Mouse (Mus musculus) limb, embryonic 14.5 days (tissue): ENCODE results near the gene Minpp1. TPM values are rescaled to one million over a fixed set of nuclear protein-coding genes. Genes with fewer than 3 reads are reported as not detected.

Source experiments
- ATAC-seq: fragments of 200-750 bp; cut with Nextera tagmentation; 2 replicates; pipeline ENCODE4 v1.8.0; 2017; ENCODE audit warnings: low read depth, moderate number of reproducible peaks, moderate TSS enrichment; ENCODE audit not compliant: low FRiP score
- DNase-seq: peaks from one replicate; pipeline ENCODE4 v3.0.0-alpha.2; 2015; ENCODE audit warnings: low spot score
- H3K27ac ChIP-seq: fragments of 300-500 bp; sonication (generic); replicated peaks from 2 replicates; pipeline ENCODE4 v1.5.1; 2014; ENCODE audit warnings: low read depth, mild to moderate bottlenecking, low read length, moderate library complexity, mixed read lengths
- H3K27me3 ChIP-seq: fragments of 300-500 bp; sonication (generic); 2 replicates; pipeline ENCODE4 v1.6.1; 2014; ENCODE audit warnings: low read length, mixed read lengths; ENCODE audit not compliant: control insufficient read depth, insufficient read depth
- H3K36me3 ChIP-seq: fragments of 300-500 bp; sonication (generic); 2 replicates; pipeline ENCODE4 v1.6.1; 2014; ENCODE audit warnings: mild to moderate bottlenecking, low read length, moderate library complexity, mixed read lengths; ENCODE audit not compliant: control insufficient read depth, insufficient read depth
- H3K4me1 ChIP-seq: fragments of 300-500 bp; sonication (generic); 2 replicates; pipeline ENCODE4 v1.6.1; 2014; ENCODE audit warnings: antibody characterized with exemption, low read length, mixed read lengths; ENCODE audit not compliant: control insufficient read depth, insufficient read depth
- H3K4me2 ChIP-seq: fragments of 300-500 bp; sonication (generic); replicated peaks from 2 replicates; pipeline ENCODE4 v1.6.1; 2014; ENCODE audit warnings: low read depth, mild to moderate bottlenecking, low read length, moderate library complexity; ENCODE audit not compliant: severe bottlenecking
- H3K4me3 ChIP-seq: fragments of 300-500 bp; sonication (generic); replicated peaks from 2 replicates; pipeline ENCODE4 v1.5.1; 2014; ENCODE audit warnings: low read length
- H3K9ac ChIP-seq: fragments of 300-500 bp; sonication (generic); 2 replicates; pipeline ENCODE4 v1.6.1; 2014; ENCODE audit warnings: mild to moderate bottlenecking, low read depth, low read length, moderate library complexity; ENCODE audit not compliant: severe bottlenecking
- H3K9me3 ChIP-seq: fragments of 300-500 bp; sonication (generic); 2 replicates; pipeline ENCODE4 v1.6.1; 2016; ENCODE audit warnings: low read length; ENCODE audit not compliant: control insufficient read depth
- POLR2A ChIP-seq: fragments of 200-500 bp; IDR thresholded peaks from 2 replicates; pipeline ENCODE4 v1.8.0; 2012; ENCODE audit warnings: inconsistent platforms, mild to moderate bottlenecking, moderate library complexity, borderline replicate concordance; ENCODE audit not compliant: insufficient read depth, insufficient read length; ENCODE audit errors: extremely low read depth
- WGBS: fragments of 180-500 bp; shearing (Covaris S2); extraction: QIAGEN DNeasy Blood & Tissue Kit; methylation state at CpG from one replicate; pipeline ENCODE4 v1.1.7; 2014; 5-methylcytosine and 5-hydroxymethylcytosine counted together
- polyA plus RNA-seq, 2 experiments: library from polyadenylated mRNA; depleted of rRNA in 1 of 2; stranded (reverse) in 1 of 2; unstranded in 1 of 2; fragments of >200 nt; fragmentation: Nextera tagmentation in 1 of 2; extraction: Ambion mirVana in 1 of 2; gene quantifications; 2 replicates each; pipeline versions ENCODE4 v1.2.1 to v1.2.3; 2012 to 2014

Gene Minpp1
- polyA plus RNA-seq, 2 experiments, result 40.8 to 64.8 TPM

- no peak overlapping the region for H3K4me2 ChIP-seq
- no peak overlapping the region for H3K4me3 ChIP-seq
- H3K36me3 ChIP-seq, result no peaks in the 10 kb centered on the region
- WGBS, result 70% methylated on average over 3 of the region's 3 CpGs
- H3K9me3 ChIP-seq, result no peaks in the 10 kb centered on the region
- TF ChIP-seq POLR2A, result no peak
- H3K4me1 ChIP-seq, result peaks cover 10% of the 10 kb centered on the region
- ATAC-seq (no peak), DNase-seq (no peak)
- H3K27me3 ChIP-seq, result no peaks in the 10 kb centered on the region
- H3K27ac ChIP-seq, result no peak overlapping the region
- H3K9ac ChIP-seq, result no peak overlapping the region
Observed at GRCm38 (mm10) chr19:32528723-32529122, 43.2 kb downstream of the Minpp1 start.

GRCm38 (mm10) chr19:32529252-32529942, 43.8 kb downstream of the Minpp1 start:
- Histone ChIP-seq H3K4me3 (no peak overlapping the region), H3K27me3 (no peaks in the 10 kb centered on the region), H3K9me3 (no peaks in the 10 kb centered on the region), H3K9ac (no peak overlapping the region), H3K4me2 (no peak overlapping the region), H3K36me3 (no peaks in the 10 kb centered on the region), H3K27ac (no peak overlapping the region), H3K4me1 (peaks cover 3% of the 10 kb centered on the region)
- no peak for TF ChIP-seq POLR2A
- WGBS, result 84% methylated on average over 11 of the region's 11 CpGs
- ATAC-seq (no peak), DNase-seq (no peak)

GRCm38 (mm10) chr19:32530296-32530695, 44.7 kb downstream of the Minpp1 start:
- no peak for TF ChIP-seq POLR2A
- 75% methylated on average over 7 of the region's 7 CpGs for WGBS
- H3K4me2 ChIP-seq, result no peak overlapping the region
- no peak overlapping the region for H3K4me3 ChIP-seq
- H3K4me1 ChIP-seq, result no peaks in the 10 kb centered on the region
- H3K9ac ChIP-seq, result no peak overlapping the region
- DNase-seq (no peak), ATAC-seq (no peak)
- H3K36me3 ChIP-seq, result no peaks in the 10 kb centered on the region
- no peak overlapping the region for H3K27ac ChIP-seq
- H3K27me3 ChIP-seq, result no peaks in the 10 kb centered on the region
- no peaks in the 10 kb centered on the region for H3K9me3 ChIP-seq

- Histone ChIP-seq H3K4me2 (no peak overlapping the region), H3K27me3 (no peaks in the 10 kb centered on the region), H3K9me3 (no peaks in the 10 kb centered on the region), H3K4me3 (no peak overlapping the region), H3K4me1 (no peaks in the 10 kb centered on the region), H3K36me3 (no peaks in the 10 kb centered on the region), H3K9ac (no peak overlapping the region), H3K27ac (no peak overlapping the region)
- no peak for TF ChIP-seq POLR2A
- ATAC-seq (no peak), DNase-seq (no peak)
- 61% methylated on average over 3 of the region's 3 CpGs for WGBS
Observed at GRCm38 (mm10) chr19:32532331-32532730, 46.8 kb downstream of the Minpp1 start.

GRCm38 (mm10) chr19:32532737-32533505, 47.4 kb downstream of the Minpp1 start:
- DNase-seq (no peak), ATAC-seq (no peak)
- H3K4me3 ChIP-seq, result no peak overlapping the region
- H3K9me3 ChIP-seq, result no peaks in the 10 kb centered on the region
- H3K9ac ChIP-seq, result no peak overlapping the region
- H3K36me3 ChIP-seq, result no peaks in the 10 kb centered on the region
- H3K4me1 ChIP-seq, result no peaks in the 10 kb centered on the region
- no peak overlapping the region for H3K4me2 ChIP-seq
- H3K27ac ChIP-seq, result no peak overlapping the region
- WGBS, result 80% methylated on average over 7 of the region's 7 CpGs
- no peaks in the 10 kb centered on the region for H3K27me3 ChIP-seq
- TF ChIP-seq POLR2A, result no peak
